Mouse (Mus musculus) splenic B cell, adult 2 months (primary cell): Measurements from ENCODE around the gene Enah.

ENCODE experiments used
- DNase-seq: peaks from one replicate; pipeline ENCODE4 v3.0.0-alpha.2; 2011; ENCODE audit warnings: low read depth, low spot score
- H3K27me3 ChIP-seq: 2 replicates; pipeline ENCODE4 v1.6.1; 2012; ENCODE audit warnings: mild to moderate bottlenecking, low read length, moderate library complexity, mixed read lengths; ENCODE audit not compliant: control insufficient read depth, poor library complexity, insufficient read depth, severe bottlenecking
- H3K36me3 ChIP-seq: 2 replicates; pipeline ENCODE4 v1.6.1; 2012; ENCODE audit warnings: mild to moderate bottlenecking, low read length, moderate library complexity, mixed read lengths; ENCODE audit not compliant: control insufficient read depth, poor library complexity, insufficient read depth, severe bottlenecking

Gene Enah

GRCm38 (mm10) chr1:182047016-182047690, 27.4 kb upstream of the Enah start:
- no peak for DNase-seq
- Histone ChIP-seq H3K36me3 (no peaks in the 10 kb centered on the region), H3K27me3 (no peaks in the 10 kb centered on the region)

DNA sequence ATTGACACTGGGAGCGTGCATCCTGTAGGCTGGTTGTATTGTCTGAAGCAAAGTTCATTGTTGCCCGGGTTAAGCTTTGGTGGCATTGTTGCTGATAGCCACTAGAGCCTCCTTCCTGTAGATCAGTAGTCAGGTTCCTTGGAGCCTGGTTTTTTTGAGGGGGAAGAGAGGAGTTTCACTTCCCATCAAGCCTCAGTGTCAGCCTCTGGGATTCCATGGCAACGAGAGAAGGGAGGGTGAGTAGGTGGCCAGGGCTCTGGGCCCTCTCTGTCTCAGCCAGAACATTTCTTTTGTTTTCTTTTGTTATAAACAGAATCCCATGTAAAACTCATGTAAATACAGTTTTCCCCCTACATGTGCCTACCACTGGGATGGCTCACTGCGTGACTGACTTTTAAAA, 25.4 kb upstream of the Enah start:
- no peak for DNase-seq
- H3K27me3 ChIP-seq: no peaks in the 10 kb centered on the region
- H3K36me3 ChIP-seq: no peaks in the 10 kb centered on the region

DNA sequence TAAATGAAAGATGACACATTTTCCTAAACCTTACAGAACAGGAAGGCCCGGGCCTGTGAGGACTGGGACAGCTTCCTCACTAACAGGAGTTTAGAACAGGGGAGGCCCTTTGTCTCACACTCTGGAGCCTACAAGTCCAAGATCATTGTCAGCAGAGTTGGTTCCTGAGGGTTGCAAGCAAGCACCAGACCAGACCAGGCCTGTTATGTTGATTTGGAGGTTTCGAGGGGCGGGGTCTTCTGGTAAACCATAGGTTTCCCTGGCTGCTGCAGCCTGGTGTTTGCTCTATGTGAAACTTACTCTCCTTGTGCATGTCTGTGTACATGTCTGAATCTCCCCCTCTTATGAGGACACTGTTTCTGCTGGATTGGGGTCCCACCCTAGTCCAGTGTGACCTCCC, 20.7 kb upstream of the Enah start:
- Histone ChIP-seq H3K27me3 (no peaks in the 10 kb centered on the region), H3K36me3 (no peaks in the 10 kb centered on the region)
- DNase-seq: no peak

DNA sequence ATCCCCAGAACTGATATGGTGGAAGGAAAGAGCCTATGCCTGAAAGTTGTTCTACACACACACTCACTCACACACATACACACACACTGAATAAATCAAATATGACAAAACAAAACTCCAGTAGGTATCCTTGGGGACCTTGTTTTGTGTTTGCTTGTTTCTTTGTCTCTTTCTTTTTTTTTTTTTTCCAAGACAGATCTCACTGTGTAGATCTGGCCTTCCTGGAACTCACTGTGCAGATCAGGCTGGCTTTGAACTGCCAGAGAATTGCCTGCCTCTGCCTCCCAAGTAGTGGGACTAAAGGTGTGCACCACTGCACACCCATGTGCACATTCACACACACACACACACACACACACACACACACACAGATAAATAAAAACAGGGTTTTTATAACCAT, 12.0 kb upstream of the Enah start:
- H3K27me3 ChIP-seq: no peaks in the 10 kb centered on the region
- DNase-seq: no peak
- no peaks in the 10 kb centered on the region for H3K36me3 ChIP-seq

GRCm38 (mm10) chr1:182031066-182031465, 11.3 kb upstream of the Enah start:
- Histone ChIP-seq H3K36me3 (no peaks in the 10 kb centered on the region), H3K27me3 (no peaks in the 10 kb centered on the region)
- DNase-seq: no peak

GRCm38 (mm10) chr1:182029989-182030649, 10.3 kb upstream of the Enah start:
- H3K27me3 ChIP-seq: no peaks in the 10 kb centered on the region
- DNase-seq: no peak
- H3K36me3 ChIP-seq: no peaks in the 10 kb centered on the region

DNA sequence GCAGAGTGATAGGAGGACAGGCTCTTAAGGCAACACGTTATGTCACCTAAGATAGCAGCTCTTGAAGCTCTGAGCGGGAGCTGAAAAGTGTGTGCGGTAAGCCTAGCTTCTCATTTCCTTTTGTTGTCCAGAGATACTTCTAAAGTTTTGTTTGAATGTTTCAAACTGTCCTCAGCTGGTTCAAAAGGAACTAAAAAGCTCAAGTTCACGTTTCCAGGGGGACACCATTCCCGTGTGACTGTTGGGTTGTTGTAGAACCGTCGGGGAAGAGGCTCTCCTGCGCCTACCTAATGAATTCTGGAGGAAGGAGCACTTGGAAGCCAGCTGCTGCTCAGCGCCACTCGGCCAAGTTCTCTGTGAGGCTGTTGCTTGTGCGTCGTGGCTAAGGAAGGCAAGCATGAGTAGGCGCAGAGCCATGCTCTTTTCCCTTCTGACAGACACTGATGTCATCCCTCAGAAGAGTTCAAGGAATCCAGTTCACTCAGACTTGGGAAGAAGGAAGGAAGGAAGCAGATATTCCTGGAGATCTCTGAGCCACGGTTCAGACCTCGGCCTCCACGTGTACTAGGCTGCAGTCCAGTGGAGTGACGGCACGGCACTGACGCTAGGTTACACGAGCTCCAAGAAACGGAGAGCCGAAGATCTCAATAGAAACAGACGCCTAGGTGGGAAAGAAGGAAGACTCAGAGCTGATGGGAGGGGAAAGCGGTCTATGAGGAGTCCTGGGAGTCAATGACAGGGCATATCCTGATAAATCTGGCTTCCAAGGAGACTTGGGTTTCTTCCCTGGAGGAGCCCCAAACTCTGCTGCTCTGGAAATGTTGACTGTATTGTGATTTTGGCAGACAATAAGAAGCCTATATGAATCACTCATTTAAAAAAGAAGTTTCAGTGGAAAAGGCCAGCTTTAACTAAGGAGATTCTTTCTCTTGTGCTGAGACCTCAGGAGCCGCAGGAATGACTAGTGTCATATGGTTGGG, 8.7 kb upstream of the Enah start:
- DNase-seq: no peak
- Histone ChIP-seq H3K27me3 (no peaks in the 10 kb centered on the region), H3K36me3 (no peaks in the 10 kb centered on the region)

- Histone ChIP-seq H3K27me3 (no peaks in the 10 kb centered on the region), H3K36me3 (no peaks in the 10 kb centered on the region)
- DNase-seq: no peak
Observed at GRCm38 (mm10) chr1:182027426-182027979, 7.7 kb upstream of the Enah start.

DNA sequence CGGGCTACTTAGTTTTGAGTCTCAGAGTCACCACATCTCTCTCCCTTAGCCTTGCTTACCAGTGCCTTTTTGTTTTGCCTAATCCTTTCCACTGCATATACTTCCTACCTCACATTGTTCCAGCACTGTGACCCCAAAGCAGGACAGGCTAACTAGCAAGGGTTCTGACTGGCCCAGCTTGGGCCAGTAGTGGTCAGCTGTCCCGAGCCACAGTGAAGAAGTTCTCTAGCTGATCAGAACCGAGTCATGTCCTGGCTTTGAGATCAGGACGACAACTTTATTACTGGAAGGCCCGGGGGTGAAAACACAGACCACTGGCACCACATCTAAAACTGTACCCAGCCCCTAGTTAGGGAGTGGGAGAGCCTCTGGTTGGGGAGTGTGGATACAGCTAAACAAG, 7.0 kb upstream of the Enah start:
- no peaks in the 10 kb centered on the region for H3K36me3 ChIP-seq
- DNase-seq: no peak

DNA sequence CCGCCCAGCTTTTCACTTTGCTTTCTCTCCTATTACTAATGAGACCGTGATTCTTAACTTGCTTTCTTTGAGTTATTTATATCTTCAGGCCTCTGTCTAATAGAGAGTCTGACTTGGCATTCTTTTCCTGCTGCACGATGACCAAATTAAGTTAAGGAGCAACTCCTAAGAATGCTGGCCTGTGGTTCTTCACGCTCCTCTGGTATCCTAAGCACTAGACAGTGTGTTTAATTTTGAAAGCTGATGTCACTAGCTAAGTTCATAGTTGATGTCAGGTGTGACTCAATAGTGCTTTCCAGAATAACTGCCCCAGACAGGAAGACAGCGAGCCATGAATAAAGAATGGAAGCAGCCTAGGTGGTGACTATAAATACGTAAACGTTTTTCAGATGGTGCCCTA, 6.3 kb upstream of the Enah start:
- no peaks in the 10 kb centered on the region for H3K36me3 ChIP-seq
- DNase-seq: no peak
- H3K27me3 ChIP-seq: no peaks in the 10 kb centered on the region

More for the DNA sequence above, 7.0 kb upstream of the Enah start:
- no peaks in the 10 kb centered on the region for H3K27me3 ChIP-seq

DNA sequence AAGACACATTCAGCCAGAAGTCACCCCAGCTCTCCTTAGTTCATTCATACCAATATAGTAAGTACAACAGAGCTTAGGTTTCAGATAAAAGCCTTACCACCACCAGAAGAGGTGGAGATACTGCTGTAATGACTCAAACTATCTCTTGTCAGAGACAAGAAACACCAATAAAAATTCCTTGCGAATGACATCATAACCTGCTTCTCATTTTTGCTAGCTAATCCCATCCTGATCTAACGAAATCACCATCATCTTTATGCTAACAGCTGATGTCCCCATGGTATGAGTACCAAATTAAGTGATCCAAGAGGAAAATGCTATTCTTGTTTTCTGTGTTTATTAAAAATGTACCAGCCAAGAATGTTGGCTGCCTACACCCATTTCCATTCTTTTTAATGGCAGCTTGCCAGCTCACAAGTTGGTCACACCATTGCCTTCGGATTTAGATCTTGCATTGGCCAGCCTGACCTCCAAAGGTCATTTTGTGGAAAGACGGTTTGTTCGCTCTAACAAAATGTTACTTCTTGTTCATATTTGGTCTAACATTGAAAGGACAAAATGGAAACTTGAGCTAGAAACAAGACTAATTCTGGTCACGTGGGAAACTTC, 2.0 kb upstream of the Enah start:
- no peaks in the 10 kb centered on the region; the same call in 1 of the 2 replicates for H3K27me3 ChIP-seq
- no peak for DNase-seq
- no peaks in the 10 kb centered on the region for H3K36me3 ChIP-seq

DNA sequence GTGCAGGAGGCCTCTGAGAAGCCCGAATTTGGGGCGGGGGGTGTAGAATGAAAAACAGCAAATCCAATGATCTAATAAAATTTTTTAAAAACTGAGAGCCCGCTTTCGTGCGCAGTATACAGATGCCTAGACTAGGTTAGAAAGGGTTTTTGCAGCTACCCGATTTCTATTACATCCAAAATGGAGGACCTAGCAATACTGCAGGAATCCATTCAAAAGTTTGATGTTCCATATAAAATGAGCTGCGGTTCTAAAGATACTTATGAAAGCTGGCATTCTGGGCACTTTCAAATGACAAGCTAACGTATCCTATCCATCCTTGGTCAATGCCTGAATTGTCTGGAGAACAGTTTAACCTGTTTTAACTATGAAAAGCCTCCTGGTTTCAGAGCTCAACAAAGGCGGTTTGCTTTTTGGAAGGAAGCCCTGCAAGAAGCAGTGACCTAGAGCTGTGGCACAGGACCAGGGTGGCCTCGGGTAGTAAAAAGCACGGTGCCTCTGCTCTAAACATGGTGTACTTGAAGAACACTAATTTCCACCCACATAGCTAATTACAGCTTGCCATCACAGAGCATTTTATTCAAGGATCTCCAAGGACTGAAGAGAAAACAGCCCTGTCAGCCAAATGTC, 1.2 kb upstream of the Enah start:
- Histone ChIP-seq H3K27me3 (no peaks in the 10 kb centered on the region; the same call in 1 of the 2 replicates), H3K36me3 (no peaks in the 10 kb centered on the region)
- no peak for DNase-seq

GRCm38 (mm10) chr1:182019266-182019925, 394 bp downstream of the Enah start:
- no peak for DNase-seq
- Histone ChIP-seq H3K27me3 (no peaks in the 10 kb centered on the region; the same call in 1 of the 2 replicates), H3K36me3 (no peaks in the 10 kb centered on the region)
